Mouse (Mus musculus): ENCODE data around the gene Tubb4b. TPM values are rescaled to one million over a fixed set of nuclear protein-coding genes. Genes with fewer than 3 reads are reported as not detected.

Gene Tubb4b
- polyA plus RNA-seq, 1 experiment from 2014 or later = 931 TPM

GRCm38 (mm10) chr2:25195211-25196156 lies 29.0 kb downstream of the Tubb4b start:
- 5% methylated on average over 55 of the region's 55 CpGs for WGBS (ENCODE audit: insufficient replicate concordance)

GRCm38 (mm10) chr2:25194486-25195171 lies 29.9 kb downstream of the Tubb4b start:
- Histone ChIP-seq H3K27ac (peak overlapping the region; percentile 84), H3K4me2 (peak overlapping the region; percentile 85), H3K36me3 (peaks cover 16% of the 10 kb centered on the region), H3K9ac (peak overlapping the region; percentile 71), H3K4me3 (peak overlapping the region; percentile 59), H3K4me1 (peaks cover 55% of the 10 kb centered on the region), H3K27me3 (replicated peaks) (peaks cover 9% of the 10 kb centered on the region), H3K9me3 (replicated peaks) (no peaks in the 10 kb centered on the region)
- ATAC-seq = no peak
- 38% methylated on average over 17 of the region's 17 CpGs for WGBS (ENCODE audit: insufficient replicate concordance)

More at GRCm38 (mm10) chr2:25195211-25196156, 29.0 kb downstream of the Tubb4b start:
- peak overlapping the region; percentile 71 for H3K9ac ChIP-seq
- H3K9me3 ChIP-seq (replicated peaks) = no peaks in the 10 kb centered on the region
- peak overlapping the region; percentile 84 for H3K27ac ChIP-seq
- peaks cover 24% of the 10 kb centered on the region for H3K36me3 ChIP-seq
- peak; percentile 62 for ATAC-seq
- H3K4me2 ChIP-seq = peak overlapping the region; percentile 85
- peaks cover 55% of the 10 kb centered on the region for H3K4me1 ChIP-seq
- peaks cover 9% of the 10 kb centered on the region for H3K27me3 ChIP-seq (replicated peaks)
- H3K4me3 ChIP-seq = peak overlapping the region; percentile 59

GRCm38 (mm10) chr2:25194006-25194405 lies 30.5 kb downstream of the Tubb4b start:
- H3K27ac ChIP-seq = peak overlapping the region; percentile 84
- H3K27me3 ChIP-seq (replicated peaks) = peaks cover 9% of the 10 kb centered on the region
- ATAC-seq = no peak
- H3K4me1 ChIP-seq = peaks cover 55% of the 10 kb centered on the region
- no peaks in the 10 kb centered on the region for H3K9me3 ChIP-seq (replicated peaks)
- peak overlapping the region; percentile 85 for H3K4me2 ChIP-seq
- 38% methylated on average over 5 of the region's 5 CpGs for WGBS (ENCODE audit: insufficient replicate concordance)
- H3K9ac ChIP-seq = peak overlapping the region; percentile 71; the same call in 1 of the 2 replicates
- H3K4me3 ChIP-seq = 0 out of 2 replicates have a peak overlapping the region, but pooled peaks have one; percentile 59
- peaks cover 9% of the 10 kb centered on the region for H3K36me3 ChIP-seq

- no peak overlapping the region for H3K9ac ChIP-seq
- peak overlapping the region; percentile 84; the same call in 1 of the 2 replicates for H3K27ac ChIP-seq
- peaks cover 55% of the 10 kb centered on the region for H3K4me1 ChIP-seq
- no peaks in the 10 kb centered on the region for H3K9me3 ChIP-seq (replicated peaks)
- peak; percentile 40 for ATAC-seq
- peak overlapping the region; percentile 59; the same call in 1 of the 2 replicates for H3K4me3 ChIP-seq
- WGBS (ENCODE audit: insufficient replicate concordance) = 2% methylated on average over 6 of the region's 6 CpGs
- peaks cover 9% of the 10 kb centered on the region for H3K27me3 ChIP-seq (replicated peaks)
- H3K36me3 ChIP-seq = peaks cover 3% of the 10 kb centered on the region
- H3K4me2 ChIP-seq = peak overlapping the region; percentile 85
These were observed 31.2 kb downstream of the Tubb4b start for GRCm38 (mm10) chr2:25193330-25193770.

- H3K9ac ChIP-seq = no peak overlapping the region
- no peak for ATAC-seq
- H3K4me3 ChIP-seq = no peak overlapping the region
- no peaks in the 10 kb centered on the region for H3K36me3 ChIP-seq
- peaks cover 20% of the 10 kb centered on the region for H3K4me1 ChIP-seq
- H3K27me3 ChIP-seq (replicated peaks) = peaks cover 51% of the 10 kb centered on the region
- H3K27ac ChIP-seq = no peak overlapping the region
- WGBS (ENCODE audit: insufficient replicate concordance) = 73% methylated on average over 6 of the region's 6 CpGs
- H3K9me3 ChIP-seq (replicated peaks) = no peaks in the 10 kb centered on the region
- H3K4me2 ChIP-seq = no peak overlapping the region
These were observed 36.7 kb downstream of the Tubb4b start for GRCm38 (mm10) chr2:25187841-25188240.

- Histone ChIP-seq H3K9me3 (replicated peaks) (no peaks in the 10 kb centered on the region), H3K9ac (no peak overlapping the region), H3K4me3 (peak overlapping the region; percentile 53), H3K27me3 (replicated peaks) (peaks cover 62% of the 10 kb centered on the region), H3K27ac (no peak overlapping the region), H3K4me1 (peaks cover 32% of the 10 kb centered on the region), H3K36me3 (no peaks in the 10 kb centered on the region), H3K4me2 (peak overlapping the region; percentile 82)
- ATAC-seq = no peak
- 37% methylated on average over 5 of the region's 5 CpGs for WGBS (ENCODE audit: insufficient replicate concordance)
These were observed 37.9 kb downstream of the Tubb4b start for GRCm38 (mm10) chr2:25186575-25186930.

GRCm38 (mm10) chr2:25185625-25186574 lies 38.6 kb downstream of the Tubb4b start:
- Histone ChIP-seq H3K9me3 (replicated peaks) (no peaks in the 10 kb centered on the region), H3K9ac (peak overlapping the region; percentile 61), H3K27ac (0 out of 2 replicates have a peak overlapping the region, but pooled peaks have one; percentile 32), H3K27me3 (replicated peaks) (peaks cover 69% of the 10 kb centered on the region), H3K4me2 (peak overlapping the region; percentile 82), H3K4me3 (peak overlapping the region; percentile 53), H3K36me3 (no peaks in the 10 kb centered on the region), H3K4me1 (peaks cover 38% of the 10 kb centered on the region)
- ATAC-seq = peak; percentile 31
- WGBS (ENCODE audit: insufficient replicate concordance) = 2% methylated on average over 64 of the region's 64 CpGs

GRCm38 (mm10) chr2:25184496-25184895 lies 40.0 kb downstream of the Tubb4b start:
- no peaks in the 10 kb centered on the region for H3K9me3 ChIP-seq (replicated peaks)
- H3K4me2 ChIP-seq = no peak overlapping the region
- peaks cover 52% of the 10 kb centered on the region for H3K4me1 ChIP-seq
- H3K9ac ChIP-seq = no peak overlapping the region
- no peak overlapping the region for H3K4me3 ChIP-seq
- no peaks in the 10 kb centered on the region for H3K36me3 ChIP-seq
- no peak for ATAC-seq
- peaks cover 83% of the 10 kb centered on the region for H3K27me3 ChIP-seq (replicated peaks)
- WGBS (ENCODE audit: insufficient replicate concordance) = 86% methylated on average over 7 of the region's 7 CpGs
- H3K27ac ChIP-seq = no peak overlapping the region

- H3K4me2 ChIP-seq = no peak overlapping the region
- ATAC-seq = no peak
- H3K27ac ChIP-seq = no peak overlapping the region
- H3K9me3 ChIP-seq (replicated peaks) = no peaks in the 10 kb centered on the region
- H3K27me3 ChIP-seq (replicated peaks) = peaks cover 93% of the 10 kb centered on the region
- no peak overlapping the region for H3K9ac ChIP-seq
- peaks cover 60% of the 10 kb centered on the region for H3K4me1 ChIP-seq
- H3K4me3 ChIP-seq = no peak overlapping the region
- 71% methylated on average over 2 of the region's 2 CpGs for WGBS (ENCODE audit: insufficient replicate concordance)
- H3K36me3 ChIP-seq = no peaks in the 10 kb centered on the region
These were observed 41.2 kb downstream of the Tubb4b start for GRCm38 (mm10) chr2:25183336-25183735.

- H3K4me2 ChIP-seq = peak overlapping the region; percentile 99
- WGBS (ENCODE audit: insufficient replicate concordance) = 32% methylated on average over 6 of the region's 6 CpGs
- H3K9ac ChIP-seq = 0 out of 2 replicates have a peak overlapping the region, but pooled peaks have one; percentile 27
- H3K4me3 ChIP-seq = peak overlapping the region; percentile 70; the same call in 1 of the 2 replicates
- no peak overlapping the region for H3K27ac ChIP-seq
- H3K4me1 ChIP-seq = peaks cover 67% of the 10 kb centered on the region
- no peak for ATAC-seq
- H3K36me3 ChIP-seq = no peaks in the 10 kb centered on the region
- H3K9me3 ChIP-seq (replicated peaks) = no peaks in the 10 kb centered on the region
- peaks cover 95% of the 10 kb centered on the region for H3K27me3 ChIP-seq (replicated peaks)
These were observed 41.8 kb downstream of the Tubb4b start for GRCm38 (mm10) chr2:25182664-25183063.

GRCm38 (mm10) chr2:25181891-25182397 lies 42.6 kb downstream of the Tubb4b start:
- H3K36me3 ChIP-seq = no peaks in the 10 kb centered on the region
- peaks cover 97% of the 10 kb centered on the region for H3K27me3 ChIP-seq (replicated peaks)
- H3K4me1 ChIP-seq = peaks cover 74% of the 10 kb centered on the region
- no peak for ATAC-seq
- peak overlapping the region; percentile 99 for H3K4me2 ChIP-seq
- no peaks in the 10 kb centered on the region for H3K9me3 ChIP-seq (replicated peaks)
- H3K4me3 ChIP-seq = peak overlapping the region; percentile 70
- H3K27ac ChIP-seq = peak overlapping the region; percentile 89
- WGBS (ENCODE audit: insufficient replicate concordance) = 2% methylated on average over 17 of the region's 17 CpGs
- H3K9ac ChIP-seq = peak overlapping the region; percentile 80
